Mouse (Mus musculus) stomach, postnatal 0 days (tissue): ENCODE measurements at regions not wholly inside any gene's neighbourhood (a gene's known extent, or its start where the extent isn't known, plus 50 kb on each side); places are given as distances from the start of the nearest gene placed in this dataset.
A peak's percentile ranks its signal among the peaks of the same experiment; 100 is the strongest.

Experiments used
- CTCF ChIP-seq: IDR thresholded peaks from 2 replicates; pipeline ENCODE4 v1.5.1; 2016; ENCODE audit warnings: antibody characterized with exemption, low read depth, mild to moderate bottlenecking, moderate library complexity
- EP300 ChIP-seq: optimal IDR thresholded peaks from 2 replicates; pipeline ENCODE3; 2016; ENCODE audit warnings: antibody characterized with exemption

DNA sequence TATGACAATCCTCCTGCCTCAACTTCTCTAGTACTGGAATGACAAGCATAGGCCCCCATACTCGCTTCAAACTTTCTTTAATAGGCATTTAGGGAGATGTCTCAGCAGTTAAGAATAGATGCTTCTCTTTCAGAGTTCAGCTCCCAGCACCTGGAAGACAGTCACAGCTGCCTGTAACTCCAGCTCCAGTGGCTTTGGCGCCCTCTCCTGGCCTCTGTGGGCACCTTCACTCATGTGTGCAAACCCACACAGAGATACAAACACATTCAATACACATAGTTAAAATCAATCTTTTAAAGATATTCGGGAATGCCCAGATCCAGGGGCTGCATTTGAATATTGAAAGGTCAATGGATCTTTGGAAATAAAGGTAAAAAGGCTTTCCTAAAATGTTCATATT is 140.2 kb downstream of the Chic2 start:
- TF ChIP-seq EP300 (no peak), CTCF (peak; percentile 60)
